Mouse (Mus musculus): ENCODE measurements around the gene Ptdss2. TPM values are rescaled to one million over a fixed set of nuclear protein-coding genes. Genes with fewer than 3 reads are reported as not detected.

Gene Ptdss2
- polyA plus RNA-seq (2014; fragmentation: Illumina TruSeq; extraction: RNeasy Lipid Tissue Mini Kit (QIAGEN cat#74804); ENCODE audit: low read depth, low replicate concordance): 20.6 TPM

GRCm38 (mm10) chr7:141122245-141122644 is at the start of gene Ptdss2:
TSS of gene Ptdss2 (plus strand) at chr7:141122382.

GRCm38 (mm10) chr7:141077841-141078240 is 44.3 kb upstream of the Ptdss2 start, which contains the start of gene Pkp3:
TSS of gene Pkp3 (plus strand) at chr7:141078218.

GRCm38 (mm10) chr7:141099911-141100691 is 22.1 kb upstream of the Ptdss2 start, which contains the start of gene Sigirr:
TSS of gene Sigirr (minus strand) at chr7:141100572.

GRCm38 (mm10) chr7:141117636-141118035 is 4.5 kb upstream of the Ptdss2 start, which contains the start of gene Ano9:
TSS of gene Ano9 (minus strand) at chr7:141117806.

GRCm38 (mm10) chr7:141172116-141173006 is 50.2 kb downstream of the Ptdss2 start, which contains the start of gene Rnh1:
TSS of gene Rnh1 (minus strand) at chr7:141172857.

GRCm38 (mm10) chr7:141193948-141194347 is 71.8 kb downstream of the Ptdss2 start, which contains the start of the genes Hras and Lrrc56:
TSS of gene Hras (minus strand) at chr7:141194005.
TSS of gene Lrrc56 (plus strand) at chr7:141194157.

Other genes starting within 250 kb of the Ptdss2 start
- 154 TPM for gene Psmd13, start 240.4 kb upstream of the Ptdss2 start, polyA plus RNA-seq (2014; fragmentation: Illumina TruSeq; extraction: RNeasy Lipid Tissue Mini Kit (QIAGEN cat#74804); ENCODE audit: low read depth, low replicate concordance)
- gene Sirt3, start 240.1 kb upstream of the Ptdss2 start, polyA plus RNA-seq (2014; fragmentation: Illumina TruSeq; extraction: RNeasy Lipid Tissue Mini Kit (QIAGEN cat#74804); ENCODE audit: low read depth, low replicate concordance): 2.4 TPM
- 4.0 TPM for gene Cox8b, start 221.9 kb upstream of the Ptdss2 start, polyA plus RNA-seq (2014; fragmentation: Illumina TruSeq; extraction: RNeasy Lipid Tissue Mini Kit (QIAGEN cat#74804); ENCODE audit: low read depth, low replicate concordance)
- 0.35 TPM for gene Nlrp6, start 201.5 kb upstream of the Ptdss2 start, polyA plus RNA-seq (2014; fragmentation: Illumina TruSeq; extraction: RNeasy Lipid Tissue Mini Kit (QIAGEN cat#74804); ENCODE audit: low read depth, low replicate concordance)
- gene Pgghg, start 181.0 kb upstream of the Ptdss2 start, polyA plus RNA-seq (2014; fragmentation: Illumina TruSeq; extraction: RNeasy Lipid Tissue Mini Kit (QIAGEN cat#74804); ENCODE audit: low read depth, low replicate concordance): 2.7 TPM
- gene Ifitm5, start 172.1 kb upstream of the Ptdss2 start, polyA plus RNA-seq (2014; fragmentation: Illumina TruSeq; extraction: RNeasy Lipid Tissue Mini Kit (QIAGEN cat#74804); ENCODE audit: low read depth, low replicate concordance): not detected
- not detected for gene Gm45717, start 166.4 kb upstream of the Ptdss2 start, polyA plus RNA-seq (2014; fragmentation: Illumina TruSeq; extraction: RNeasy Lipid Tissue Mini Kit (QIAGEN cat#74804); ENCODE audit: low read depth, low replicate concordance)
- gene Ifitm2, start 166.4 kb upstream of the Ptdss2 start, polyA plus RNA-seq (2014; fragmentation: Illumina TruSeq; extraction: RNeasy Lipid Tissue Mini Kit (QIAGEN cat#74804); ENCODE audit: low read depth, low replicate concordance): 160 TPM
- gene Ifitm1, start 155.2 kb upstream of the Ptdss2 start, polyA plus RNA-seq (2014; fragmentation: Illumina TruSeq; extraction: RNeasy Lipid Tissue Mini Kit (QIAGEN cat#74804); ENCODE audit: low read depth, low replicate concordance): 1.6 TPM
- 14.5 TPM for gene Ifitm3, start 111.6 kb upstream of the Ptdss2 start, polyA plus RNA-seq (2014; fragmentation: Illumina TruSeq; extraction: RNeasy Lipid Tissue Mini Kit (QIAGEN cat#74804); ENCODE audit: low read depth, low replicate concordance)
- not detected for gene Ifitm6, start 104.5 kb upstream of the Ptdss2 start, polyA plus RNA-seq (2014; fragmentation: Illumina TruSeq; extraction: RNeasy Lipid Tissue Mini Kit (QIAGEN cat#74804); ENCODE audit: low read depth, low replicate concordance)
- gene Gm17387, start 93.3 kb upstream of the Ptdss2 start, polyA plus RNA-seq (2014; fragmentation: Illumina TruSeq; extraction: RNeasy Lipid Tissue Mini Kit (QIAGEN cat#74804); ENCODE audit: low read depth, low replicate concordance): not detected
- gene B4galnt4, start 61.3 kb upstream of the Ptdss2 start, polyA plus RNA-seq (2014; fragmentation: Illumina TruSeq; extraction: RNeasy Lipid Tissue Mini Kit (QIAGEN cat#74804); ENCODE audit: low read depth, low replicate concordance): not detected
- not detected for gene Pkp3, start 44.2 kb upstream of the Ptdss2 start, polyA plus RNA-seq (2014; fragmentation: Illumina TruSeq; extraction: RNeasy Lipid Tissue Mini Kit (QIAGEN cat#74804); ENCODE audit: low read depth, low replicate concordance)
- not detected for gene Sigirr, start 21.8 kb upstream of the Ptdss2 start, polyA plus RNA-seq (2014; fragmentation: Illumina TruSeq; extraction: RNeasy Lipid Tissue Mini Kit (QIAGEN cat#74804); ENCODE audit: low read depth, low replicate concordance)
- not detected for gene Ano9, start 4.6 kb upstream of the Ptdss2 start, polyA plus RNA-seq (2014; fragmentation: Illumina TruSeq; extraction: RNeasy Lipid Tissue Mini Kit (QIAGEN cat#74804); ENCODE audit: low read depth, low replicate concordance)
- gene Rnh1, start 50.5 kb downstream of the Ptdss2 start, polyA plus RNA-seq (2014; fragmentation: Illumina TruSeq; extraction: RNeasy Lipid Tissue Mini Kit (QIAGEN cat#74804); ENCODE audit: low read depth, low replicate concordance): 5.4 TPM
- 8.7 TPM for gene Hras, start 71.6 kb downstream of the Ptdss2 start, polyA plus RNA-seq (2014; fragmentation: Illumina TruSeq; extraction: RNeasy Lipid Tissue Mini Kit (QIAGEN cat#74804); ENCODE audit: low read depth, low replicate concordance)
- gene Lrrc56, start 71.8 kb downstream of the Ptdss2 start, polyA plus RNA-seq (2014; fragmentation: Illumina TruSeq; extraction: RNeasy Lipid Tissue Mini Kit (QIAGEN cat#74804); ENCODE audit: low read depth, low replicate concordance): 0.58 TPM
- gene Lmntd2, start 91.7 kb downstream of the Ptdss2 start, polyA plus RNA-seq (2014; fragmentation: Illumina TruSeq; extraction: RNeasy Lipid Tissue Mini Kit (QIAGEN cat#74804); ENCODE audit: low read depth, low replicate concordance): not detected
- gene Rassf7, start 93.5 kb downstream of the Ptdss2 start, polyA plus RNA-seq (2014; fragmentation: Illumina TruSeq; extraction: RNeasy Lipid Tissue Mini Kit (QIAGEN cat#74804); ENCODE audit: low read depth, low replicate concordance): 0.64 TPM
- 17.6 TPM for gene Phrf1, start 106.4 kb downstream of the Ptdss2 start, polyA plus RNA-seq (2014; fragmentation: Illumina TruSeq; extraction: RNeasy Lipid Tissue Mini Kit (QIAGEN cat#74804); ENCODE audit: low read depth, low replicate concordance)
- 19.8 TPM for gene Irf7, start 144.1 kb downstream of the Ptdss2 start, polyA plus RNA-seq (2014; fragmentation: Illumina TruSeq; extraction: RNeasy Lipid Tissue Mini Kit (QIAGEN cat#74804); ENCODE audit: low read depth, low replicate concordance)
- gene Cdhr5, start 154.4 kb downstream of the Ptdss2 start, polyA plus RNA-seq (2014; fragmentation: Illumina TruSeq; extraction: RNeasy Lipid Tissue Mini Kit (QIAGEN cat#74804); ENCODE audit: low read depth, low replicate concordance): 1.3 TPM
- not detected for gene Sct, start 156.8 kb downstream of the Ptdss2 start, polyA plus RNA-seq (2014; fragmentation: Illumina TruSeq; extraction: RNeasy Lipid Tissue Mini Kit (QIAGEN cat#74804); ENCODE audit: low read depth, low replicate concordance)
- not detected for gene Drd4, start 169.6 kb downstream of the Ptdss2 start, polyA plus RNA-seq (2014; fragmentation: Illumina TruSeq; extraction: RNeasy Lipid Tissue Mini Kit (QIAGEN cat#74804); ENCODE audit: low read depth, low replicate concordance)
- 0.93 TPM for gene Deaf1, start 205.3 kb downstream of the Ptdss2 start, polyA plus RNA-seq (2014; fragmentation: Illumina TruSeq; extraction: RNeasy Lipid Tissue Mini Kit (QIAGEN cat#74804); ENCODE audit: low read depth, low replicate concordance)
- 18.5 TPM for gene Tmem80, start 205.4 kb downstream of the Ptdss2 start, polyA plus RNA-seq (2014; fragmentation: Illumina TruSeq; extraction: RNeasy Lipid Tissue Mini Kit (QIAGEN cat#74804); ENCODE audit: low read depth, low replicate concordance)
- not detected for gene Eps8l2, start 216.5 kb downstream of the Ptdss2 start, polyA plus RNA-seq (2014; fragmentation: Illumina TruSeq; extraction: RNeasy Lipid Tissue Mini Kit (QIAGEN cat#74804); ENCODE audit: low read depth, low replicate concordance)